Mouse (Mus musculus): Measurements from ENCODE around the gene Olfr13. TPM values are rescaled to one million over a fixed set of nuclear protein-coding genes. Genes with fewer than 3 reads are reported as not detected.
"Not testable (repeated sequence)": the region's sequence is repeated elsewhere in the genome, so short reads cannot be mapped to it uniquely, and the experiment has no call there.

Olfr13 gene
- polyA plus RNA-seq, 1 experiment: not detected

DNA sequence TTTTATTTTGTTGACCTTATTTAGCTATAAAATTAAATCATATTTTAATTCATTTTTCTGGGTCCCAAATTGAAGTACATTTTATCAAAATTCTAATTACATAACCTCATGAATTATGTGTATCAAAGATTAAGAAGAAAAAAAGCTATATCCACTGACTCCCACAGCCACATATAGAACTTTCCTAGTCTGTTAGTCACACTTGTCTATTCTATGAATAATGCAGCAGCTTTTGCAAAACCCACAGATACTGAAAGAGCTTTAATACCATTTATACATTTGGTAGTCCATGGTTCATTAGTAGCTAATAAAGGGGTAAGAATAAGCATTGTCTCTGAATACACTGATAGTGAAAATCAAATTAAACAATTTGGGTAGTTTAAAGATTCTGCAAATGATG is 30.8 kb downstream of the Olfr13 start:
- TF ChIP-seq CTCF (IDR thresholded peaks at IDR 0.05; ENCODE audit: insufficient read depth, low read length): no peak
- no peak for TF ChIP-seq POLR2A (IDR thresholded peaks at IDR 0.05; ENCODE audit: borderline replicate concordance, extremely low read depth, low read depth, low read length)
- Histone ChIP-seq H3K4me1 (ENCODE audit: control insufficient read depth, insufficient read depth, low read length) (no peaks in the 10 kb centered on the region), H3K4me3 (replicated peaks; ENCODE audit: extremely low read depth, low read depth, low read length) (no peak overlapping the region)
- no peak for DNase-seq

DNA sequence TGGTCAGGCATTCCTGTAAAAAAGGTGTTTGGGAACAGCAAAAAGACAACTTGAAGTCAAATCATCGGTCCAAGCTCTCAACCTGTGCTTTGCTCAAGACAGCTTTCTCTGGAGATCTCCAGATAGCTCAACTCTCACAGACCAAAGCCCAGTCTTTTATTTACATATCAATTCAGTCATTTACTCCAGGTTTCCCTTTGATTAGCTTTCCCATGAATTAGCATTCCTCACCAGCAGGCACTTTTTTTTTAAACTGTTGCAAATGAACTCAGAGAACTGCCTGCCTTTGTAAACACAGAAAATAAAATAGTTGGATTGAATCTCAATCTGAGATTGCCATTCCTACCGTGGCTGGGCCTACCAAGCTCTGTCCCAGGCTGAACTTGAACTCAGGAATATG is 33.4 kb downstream of the Olfr13 start:
- WGBS: 45% methylated on average over 2 of the region's 2 CpGs

DNA sequence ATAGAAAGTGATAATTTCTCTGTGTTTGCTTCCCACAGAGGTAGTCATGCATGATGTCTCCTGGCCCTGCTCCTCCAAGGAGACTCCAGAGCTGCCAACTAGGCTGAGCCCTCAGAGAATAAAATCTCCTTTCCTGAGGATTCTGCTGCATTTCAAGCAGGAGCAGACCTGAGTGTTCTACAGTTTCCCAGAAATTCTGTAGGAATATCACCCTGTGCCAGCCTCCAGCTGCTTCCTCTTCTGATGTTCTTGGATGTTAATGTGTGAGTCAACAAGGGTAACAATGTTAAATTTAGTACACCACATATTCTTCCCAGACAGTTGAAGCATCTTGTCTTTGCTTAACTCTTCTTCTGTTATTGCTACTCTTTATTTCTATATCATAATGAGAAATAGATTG is 40.9 kb downstream of the Olfr13 start, which contains the start of gene Olfr434:
Gene Olfr434 (plus strand): TSS at position 149 of the 400 bp plus-strand sequence.
- DNase-seq; H3K4me1 ChIP-seq (ENCODE audit: control insufficient read depth, insufficient read depth, low read length); H3K4me3 ChIP-seq (replicated peaks; ENCODE audit: extremely low read depth, low read depth, low read length): not testable (repeated sequence)

More for the DNA sequence above, 33.4 kb downstream of the Olfr13 start:
- no peaks in the 10 kb centered on the region for H3K4me1 ChIP-seq (ENCODE audit: control insufficient read depth, insufficient read depth, low read length)
- DNase-seq: no peak
- no peak overlapping the region for H3K4me3 ChIP-seq (replicated peaks; ENCODE audit: extremely low read depth, low read depth, low read length)
- no peak for TF ChIP-seq POLR2A (IDR thresholded peaks at IDR 0.05; ENCODE audit: borderline replicate concordance, extremely low read depth, low read depth, low read length)
- TF ChIP-seq CTCF (IDR thresholded peaks at IDR 0.05; ENCODE audit: insufficient read depth, low read length): no peak

Other genes with a start within 250 kb of the Olfr13 start
- not detected in 2 replicates for gene Olfr444, start 223.1 kb upstream of the Olfr13 start, polyA plus RNA-seq (2012; rRNA removed)
- not detected in 2 replicates for gene Olfr441, start 65.8 kb upstream of the Olfr13 start, polyA plus RNA-seq (2012; rRNA removed)
- gene Olfr237-ps1, start 25.6 kb upstream of the Olfr13 start, polyA plus RNA-seq (2012; rRNA removed): not detected in 2 replicates
- gene Olfr437, start 8.9 kb upstream of the Olfr13 start, polyA plus RNA-seq (2012; rRNA removed): not detected in 2 replicates
- not detected in 2 replicates for gene Olfr435, start 25.0 kb downstream of the Olfr13 start, polyA plus RNA-seq (2012; rRNA removed)
- not detected in 2 replicates for gene Olfr434, start 40.9 kb downstream of the Olfr13 start, polyA plus RNA-seq (2012; rRNA removed)
- gene Olfr47, start 59.4 kb downstream of the Olfr13 start, polyA plus RNA-seq (2012; rRNA removed): not detected in 2 replicates
- gene Arhgef5, start 93.4 kb downstream of the Olfr13 start, polyA plus RNA-seq (2012; rRNA removed): 22.8 and 33.5 TPM in 2 replicates
- 0.11 and 0.13 TPM in 2 replicates for gene Nobox, start 137.4 kb downstream of the Olfr13 start, polyA plus RNA-seq (2012; rRNA removed)